Mouse (Mus musculus): ENCODE results near the gene Fam57a. TPM values are rescaled to one million over a fixed set of nuclear protein-coding genes. Genes with fewer than 3 reads are reported as not detected.
"Not testable (repeated sequence)": the region's sequence is repeated elsewhere in the genome, so short reads cannot be mapped to it uniquely, and the experiment has no call there.

The Fam57a gene
- polyA plus RNA-seq, 1 experiment from 2014 or later: 117 TPM

DNA sequence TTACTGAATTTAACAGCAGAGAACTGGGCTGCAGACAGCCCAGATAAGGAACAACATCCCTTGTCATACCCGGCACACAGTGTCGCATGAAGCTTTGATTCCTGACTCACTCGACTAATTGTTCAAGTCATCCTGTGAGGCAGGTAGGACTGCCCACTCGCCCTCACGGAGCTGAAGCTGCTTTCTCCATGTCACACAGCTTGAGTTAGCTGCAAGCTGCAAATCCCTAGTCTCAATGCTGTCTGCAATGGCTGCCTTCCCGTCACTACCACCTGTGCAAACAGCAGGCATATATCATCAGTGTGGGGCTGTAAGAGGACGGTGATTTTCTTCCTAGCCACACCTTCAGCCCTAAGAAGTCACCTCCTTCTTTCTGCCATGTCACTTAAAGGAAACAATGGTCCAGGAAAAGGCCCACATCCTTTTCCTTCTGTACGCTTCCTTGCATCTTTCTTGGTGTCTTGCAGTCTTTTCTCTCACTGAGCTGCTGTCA is 17.6 kb downstream of the Fam57a start:
- Histone ChIP-seq H3K9me3 (ENCODE audit: control insufficient read depth, low read length) (no peaks in the 10 kb centered on the region), H3K4me3 (ENCODE audit: low read depth, low read length) (no peak overlapping the region), H3K27ac (ENCODE audit: low read depth) (peak overlapping the region; percentile 83), H3K36me3 (ENCODE audit: control insufficient read depth, insufficient read depth, low read length) (no peaks in the 10 kb centered on the region), H3K27me3 (replicated peaks; ENCODE audit: control insufficient read depth, insufficient read depth, low read length) (no peaks in the 10 kb centered on the region), H3K4me2 (ENCODE audit: low read length) (peak overlapping the region; percentile 2; the same call in 1 of the 2 replicates), H3K4me1 (replicated peaks; ENCODE audit: control insufficient read depth, insufficient read depth, low read length) (0 out of 2 replicates have a peak, but pooled peaks cover 7% of the 10 kb centered on the region), H3K9ac (ENCODE audit: low read length) (peak overlapping the region; percentile 15)
- WGBS: 45% methylated on average over 8 of the region's 8 CpGs
- peak; percentile 61 for DNase-seq (ENCODE audit: low spot score)
- ATAC-seq (replicated peaks; ENCODE audit: low FRiP score, low TSS enrichment, low read depth): peak; percentile 33; the same call in 1 of the 2 replicates

GRCm38 (mm10) chr11:76201761-76202674 is 22.5 kb downstream of the Fam57a start:
- ATAC-seq (replicated peaks; ENCODE audit: low FRiP score, low TSS enrichment, low read depth) (peak; percentile 95), DNase-seq (ENCODE audit: low spot score) (peak; percentile 86)
- no peaks in the 10 kb centered on the region for H3K9me3 ChIP-seq (ENCODE audit: control insufficient read depth, low read length)
- H3K27me3 ChIP-seq (replicated peaks; ENCODE audit: control insufficient read depth, insufficient read depth, low read length): no peaks in the 10 kb centered on the region
- H3K4me1 ChIP-seq (replicated peaks; ENCODE audit: control insufficient read depth, insufficient read depth, low read length): peaks cover 13% of the 10 kb centered on the region; the same call in 1 of the 2 replicates
- H3K36me3 ChIP-seq (ENCODE audit: control insufficient read depth, insufficient read depth, low read length): peaks cover 27% of the 10 kb centered on the region
- WGBS: under 1% methylated on average over 86 of the region's 90 CpGs
- H3K4me2 ChIP-seq (ENCODE audit: low read length): peak overlapping the region; percentile 79
- H3K9ac ChIP-seq (ENCODE audit: low read length): peak overlapping the region; percentile 90
- peak overlapping the region; percentile 89 for H3K4me3 ChIP-seq (ENCODE audit: low read depth, low read length)
- H3K27ac ChIP-seq (ENCODE audit: low read depth): peak overlapping the region; percentile 85

DNA sequence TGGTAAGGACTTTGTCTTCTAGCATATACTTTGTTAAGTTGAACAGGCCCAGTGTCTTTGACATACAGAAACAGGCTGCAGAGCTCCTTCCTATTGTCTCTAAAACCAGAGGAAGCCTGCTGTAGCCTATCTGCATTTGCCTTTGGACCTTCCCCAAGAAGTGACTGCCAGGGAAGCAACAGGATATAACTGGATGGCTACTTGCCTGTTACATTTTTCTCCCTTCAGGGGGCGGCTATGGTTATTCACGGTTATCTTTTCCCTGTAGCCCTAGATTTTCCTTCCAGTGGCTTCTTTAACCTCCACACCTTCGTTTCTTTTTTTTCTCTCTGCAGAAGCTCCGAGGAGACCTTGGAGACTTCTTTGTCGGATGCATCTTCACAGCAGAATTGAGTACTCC is 27.3 kb downstream of the Fam57a start:
- no peaks in the 10 kb centered on the region for H3K27me3 ChIP-seq (replicated peaks; ENCODE audit: control insufficient read depth, insufficient read depth, low read length)
- WGBS: 90% methylated on average over 5 of the region's 5 CpGs
- H3K27ac ChIP-seq (ENCODE audit: low read depth): no peak overlapping the region
- H3K4me1 ChIP-seq (replicated peaks; ENCODE audit: control insufficient read depth, insufficient read depth, low read length): peaks cover 5% of the 10 kb centered on the region; the same call in 1 of the 2 replicates
- H3K36me3 ChIP-seq (ENCODE audit: control insufficient read depth, insufficient read depth, low read length): peaks cover 65% of the 10 kb centered on the region
- H3K4me2 ChIP-seq (ENCODE audit: low read length): no peak overlapping the region
- no peak overlapping the region for H3K9ac ChIP-seq (ENCODE audit: low read length)
- no peak overlapping the region for H3K4me3 ChIP-seq (ENCODE audit: low read depth, low read length)
- ATAC-seq (replicated peaks; ENCODE audit: low FRiP score, low TSS enrichment, low read depth) (no peak), DNase-seq (ENCODE audit: low spot score) (no peak)
- H3K9me3 ChIP-seq (ENCODE audit: control insufficient read depth, low read length): no peaks in the 10 kb centered on the region

GRCm38 (mm10) chr11:76210228-76210985 is 30.9 kb downstream of the Fam57a start:
- Histone ChIP-seq H3K27ac (ENCODE audit: low read depth) (no peak overlapping the region), H3K9ac (ENCODE audit: low read length) (no peak overlapping the region), H3K4me1 (replicated peaks; ENCODE audit: control insufficient read depth, insufficient read depth, low read length) (no peaks in the 10 kb centered on the region), H3K9me3 (ENCODE audit: control insufficient read depth, low read length) (no peaks in the 10 kb centered on the region), H3K36me3 (ENCODE audit: control insufficient read depth, insufficient read depth, low read length) (peaks cover 78% of the 10 kb centered on the region), H3K4me2 (ENCODE audit: low read length) (no peak overlapping the region), H3K27me3 (replicated peaks; ENCODE audit: control insufficient read depth, insufficient read depth, low read length) (no peaks in the 10 kb centered on the region), H3K4me3 (ENCODE audit: low read depth, low read length) (no peak overlapping the region)
- WGBS: 74% methylated on average over 13 of the region's 13 CpGs
- ATAC-seq (replicated peaks; ENCODE audit: low FRiP score, low TSS enrichment, low read depth) (no peak), DNase-seq (ENCODE audit: low spot score) (no peak)

GRCm38 (mm10) chr11:76211595-76211994 is 32.1 kb downstream of the Fam57a start:
- H3K4me2 ChIP-seq (ENCODE audit: low read length); H3K9me3 ChIP-seq (ENCODE audit: control insufficient read depth, low read length); ATAC-seq (replicated peaks; ENCODE audit: low FRiP score, low TSS enrichment, low read depth); H3K9ac ChIP-seq (ENCODE audit: low read length); H3K27me3 ChIP-seq (replicated peaks; ENCODE audit: control insufficient read depth, insufficient read depth, low read length); H3K27ac ChIP-seq (ENCODE audit: low read depth); H3K4me3 ChIP-seq (ENCODE audit: low read depth, low read length); DNase-seq (ENCODE audit: low spot score); H3K4me1 ChIP-seq (replicated peaks; ENCODE audit: control insufficient read depth, insufficient read depth, low read length): not testable (repeated sequence)
- peaks cover 67% of the 10 kb centered on the region for H3K36me3 ChIP-seq (ENCODE audit: control insufficient read depth, insufficient read depth, low read length)
- 100% methylated on average over 2 of the region's 6 CpGs for WGBS

DNA sequence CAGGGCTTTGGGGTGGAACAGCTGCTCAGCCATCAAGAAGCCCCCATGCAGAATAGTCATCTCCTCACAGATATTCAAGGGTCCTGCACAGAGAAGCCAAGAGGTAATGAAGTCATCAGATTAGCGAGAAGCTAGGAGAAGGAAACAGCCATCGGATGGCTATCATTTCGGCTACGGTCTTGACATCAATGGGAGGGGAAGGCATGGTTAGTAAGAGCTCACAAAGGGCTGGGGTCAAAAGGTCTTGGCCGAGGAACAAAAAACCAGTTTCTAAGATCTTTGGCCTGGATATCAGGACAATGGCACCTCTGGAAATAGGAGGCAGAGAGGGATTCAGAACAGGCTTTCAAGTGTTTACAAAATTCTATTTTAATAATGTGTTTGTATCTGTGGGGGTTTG is 34.4 kb downstream of the Fam57a start:
- DNase-seq (ENCODE audit: low spot score) (no peak), ATAC-seq (replicated peaks; ENCODE audit: low FRiP score, low TSS enrichment, low read depth) (no peak)
- WGBS: 83% methylated on average over 5 of the region's 5 CpGs
- Histone ChIP-seq H3K4me2 (ENCODE audit: low read length) (no peak overlapping the region), H3K27me3 (replicated peaks; ENCODE audit: control insufficient read depth, insufficient read depth, low read length) (no peaks in the 10 kb centered on the region), H3K36me3 (ENCODE audit: control insufficient read depth, insufficient read depth, low read length) (peaks cover 45% of the 10 kb centered on the region), H3K9me3 (ENCODE audit: control insufficient read depth, low read length) (no peaks in the 10 kb centered on the region), H3K4me1 (replicated peaks; ENCODE audit: control insufficient read depth, insufficient read depth, low read length) (peaks cover 15% of the 10 kb centered on the region), H3K27ac (ENCODE audit: low read depth) (no peak overlapping the region), H3K4me3 (ENCODE audit: low read depth, low read length) (no peak overlapping the region), H3K9ac (ENCODE audit: low read length) (no peak overlapping the region)

DNA sequence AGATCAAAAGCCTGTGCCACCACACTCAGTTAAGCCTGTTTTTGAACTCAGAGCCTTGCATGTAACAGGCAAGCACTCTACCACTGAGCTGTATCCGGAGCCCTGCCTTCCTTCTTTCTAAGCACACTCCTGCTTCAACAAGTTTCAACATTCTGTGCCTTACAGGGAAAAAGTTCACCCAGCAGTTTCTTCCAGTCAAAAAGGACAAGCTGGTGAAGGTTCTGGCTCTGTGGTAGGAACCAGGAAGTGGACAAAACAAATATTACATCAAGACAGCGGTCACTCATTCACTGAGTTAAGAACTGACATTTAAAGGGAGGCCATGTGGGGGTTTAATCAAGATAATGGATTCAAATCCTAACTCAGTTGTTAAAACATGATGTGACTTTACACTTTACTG is 35.5 kb downstream of the Fam57a start:
- Histone ChIP-seq H3K4me2 (ENCODE audit: low read length) (no peak overlapping the region), H3K27me3 (replicated peaks; ENCODE audit: control insufficient read depth, insufficient read depth, low read length) (no peaks in the 10 kb centered on the region), H3K27ac (ENCODE audit: low read depth) (no peak overlapping the region), H3K9ac (ENCODE audit: low read length) (no peak overlapping the region), H3K9me3 (ENCODE audit: control insufficient read depth, low read length) (no peaks in the 10 kb centered on the region), H3K4me1 (replicated peaks; ENCODE audit: control insufficient read depth, insufficient read depth, low read length) (peaks cover 15% of the 10 kb centered on the region), H3K4me3 (ENCODE audit: low read depth, low read length) (no peak overlapping the region), H3K36me3 (ENCODE audit: control insufficient read depth, insufficient read depth, low read length) (peaks cover 41% of the 10 kb centered on the region)
- 88% methylated on average over 2 of the region's 2 CpGs for WGBS
- DNase-seq (ENCODE audit: low spot score): no peak
- ATAC-seq (replicated peaks; ENCODE audit: low FRiP score, low TSS enrichment, low read depth): no peak

DNA sequence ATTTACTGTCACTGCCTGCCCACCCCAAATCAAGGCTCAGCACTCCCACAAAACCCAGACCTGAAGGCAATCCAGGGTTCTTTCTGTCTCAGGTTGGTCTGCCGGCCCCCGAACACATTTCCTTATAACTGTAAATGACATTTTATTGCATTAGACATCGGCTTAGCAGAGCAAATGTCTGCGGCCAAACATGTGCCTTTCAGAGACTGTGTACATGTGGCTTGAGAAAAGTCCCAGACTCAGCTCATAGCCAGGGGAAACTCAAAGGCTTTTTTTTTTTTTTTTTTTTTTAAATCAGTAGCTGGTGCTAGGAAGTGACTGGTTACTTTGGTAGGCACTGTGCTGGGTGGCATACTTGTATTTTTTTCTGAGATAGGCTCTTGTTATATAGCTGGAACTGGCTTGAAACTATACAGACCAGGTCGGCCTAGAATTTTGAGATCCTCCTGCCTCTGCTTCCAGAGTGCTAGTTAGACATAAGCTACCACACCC is 36.6 kb downstream of the Fam57a start:
- Histone ChIP-seq H3K9me3 (ENCODE audit: control insufficient read depth, low read length) (no peaks in the 10 kb centered on the region), H3K36me3 (ENCODE audit: control insufficient read depth, insufficient read depth, low read length) (peaks cover 39% of the 10 kb centered on the region), H3K4me1 (replicated peaks; ENCODE audit: control insufficient read depth, insufficient read depth, low read length) (peaks cover 15% of the 10 kb centered on the region), H3K27ac (ENCODE audit: low read depth) (0 out of 2 replicates have a peak overlapping the region, but pooled peaks have one; percentile 92), H3K9ac (ENCODE audit: low read length) (no peak overlapping the region; the same call in 1 of the 2 replicates), H3K4me3 (ENCODE audit: low read depth, low read length) (peak overlapping the region; percentile 90; the same call in 1 of the 2 replicates), H3K4me2 (ENCODE audit: low read length) (peak overlapping the region; percentile 71), H3K27me3 (replicated peaks; ENCODE audit: control insufficient read depth, insufficient read depth, low read length) (no peaks in the 10 kb centered on the region)
- 89% methylated on average over 5 of the region's 5 CpGs for WGBS
- ATAC-seq (replicated peaks; ENCODE audit: low FRiP score, low TSS enrichment, low read depth): no peak
- no peak for DNase-seq (ENCODE audit: low spot score)

Measured in intestine, embryonic 14.5 days (tissue).